Mouse (Mus musculus) CH12.LX (cell line): Measurements from ENCODE around the gene Col4a2. TPM values are rescaled to one million over a fixed set of nuclear protein-coding genes. Genes with fewer than 3 reads are reported as not detected.
A peak's percentile ranks its signal among the peaks of the same experiment; 100 is the strongest.
"Not testable (repeated sequence)": the region's sequence is repeated elsewhere in the genome, so short reads cannot be mapped to it uniquely, and the experiment has no call there.

Experiments
- DNase-seq: peaks from one replicate; pipeline ENCODE4 v3.0.0-alpha.2; 2013; ENCODE audit errors: extremely low read depth
- H3K27ac ChIP-seq: 2 replicates; pipeline ENCODE4 v1.5.1; 2012; ENCODE audit warnings: low read depth, mild to moderate bottlenecking, control low read depth, moderate library complexity; ENCODE audit not compliant: insufficient read depth
- H3K27me3 ChIP-seq: replicated peaks from 2 replicates; pipeline ENCODE3; 2012; ENCODE audit warnings: inconsistent platforms
- H3K36me3 ChIP-seq, 2 experiments: replicated peaks in 1 of 2; 2 replicates each; pipeline versions ENCODE3 to v1.6.1; 2012; ENCODE audit warnings: inconsistent platforms in 1 of 2, low read length in 1 of 2, mild to moderate bottlenecking in 1 of 2, mixed read lengths in 1 of 2, moderate library complexity in 1 of 2; ENCODE audit not compliant: control insufficient read depth in 1 of 2, insufficient read depth in 1 of 2
- H3K4me1 ChIP-seq, 2 experiments: 2 replicates each; pipeline ENCODE4 v1.6.1; 2012; ENCODE audit warnings: inconsistent platforms in 1 of 2, moderate library complexity in 1 of 2; ENCODE audit not compliant: insufficient read depth in 2 of 2, control insufficient read depth in 1 of 2
- H3K4me2 ChIP-seq: 2 replicates; pipeline ENCODE4 v1.6.1; 2012; ENCODE audit warnings: low read depth, mild to moderate bottlenecking, control low read depth; ENCODE audit not compliant: poor library complexity, insufficient read depth, severe bottlenecking
- H3K4me3 ChIP-seq, 3 experiments: fragments of 150-350 bp in 1 of 3; sonication (generic) in 1 of 3; replicated peaks in 1 of 3; 2 replicates each; pipeline versions ENCODE3 to v1.5.1; 2011 to 2012; ENCODE audit warnings: low read depth in 2 of 3, low read length in 2 of 3, mild to moderate bottlenecking in 2 of 3, moderate library complexity in 2 of 3, control low read depth in 1 of 3, improper control_type of control experiment in 1 of 3, inconsistent platforms in 1 of 3, mixed read lengths in 1 of 3; ENCODE audit not compliant: poor library complexity in 1 of 3
- H3K79me2 ChIP-seq: replicated peaks from 2 replicates; pipeline ENCODE4 v1.6.1; 2012; ENCODE audit warnings: mild to moderate bottlenecking, moderate library complexity; ENCODE audit not compliant: control insufficient read depth, poor library complexity, insufficient read depth, severe bottlenecking; ENCODE audit errors: extremely low read depth
- H3K9ac ChIP-seq: 2 replicates; pipeline ENCODE4 v1.6.1; 2012; ENCODE audit warnings: low read depth, mild to moderate bottlenecking, control low read depth, moderate library complexity; ENCODE audit not compliant: insufficient read depth
- H3K9me3 ChIP-seq: replicated peaks from 2 replicates; pipeline ENCODE3; 2012; ENCODE audit warnings: low read length, inconsistent platforms, mixed read lengths
- BHLHE40 ChIP-seq: IDR thresholded peaks from 2 replicates; pipeline ENCODE4 v1.6.1; 2011; ENCODE audit warnings: mild to moderate bottlenecking, low read depth, low read length, improper control_type of control experiment
- CHD1 ChIP-seq: IDR thresholded peaks from 2 replicates; pipeline ENCODE4 v1.6.1; 2012; ENCODE audit warnings: low read depth, low read length, improper control_type of control experiment, inconsistent platforms
- CHD2 ChIP-seq: IDR thresholded peaks from 2 replicates; pipeline ENCODE4 v1.6.1; 2011; ENCODE audit warnings: low read length, improper control_type of control experiment
- CTCF ChIP-seq, 2 experiments: IDR thresholded peaks in 1 of 2; conservative IDR thresholded peaks in 1 of 2; 2 replicates each; pipeline ENCODE4 v1.5.1; 2011 to 2012; ENCODE audit warnings: low read depth in 2 of 2, low read length in 2 of 2, improper control_type of control experiment in 1 of 2, inconsistent platforms in 1 of 2, mild to moderate bottlenecking in 1 of 2, moderate library complexity in 1 of 2
- EP300 ChIP-seq: IDR thresholded peaks from 2 replicates; pipeline ENCODE4 v1.6.1; 2011; ENCODE audit warnings: low read length, improper control_type of control experiment
- GABPA ChIP-seq: IDR thresholded peaks from 2 replicates; pipeline ENCODE4 v1.6.1; 2012; ENCODE audit warnings: low read depth, low read length, improper control_type of control experiment, inconsistent platforms; ENCODE audit not compliant: insufficient replicate concordance
- HCFC1 ChIP-seq: IDR thresholded peaks from 2 replicates; pipeline ENCODE4 v1.6.1; 2012; ENCODE audit warnings: low read depth, mild to moderate bottlenecking, inconsistent platforms, low read length, improper control_type of control experiment
- IRF4 ChIP-seq: IDR thresholded peaks from 2 replicates; pipeline ENCODE4 v1.6.1; 2014; ENCODE audit warnings: low read depth, mild to moderate bottlenecking, inconsistent platforms, low read length, improper control_type of control experiment
- JUN ChIP-seq: IDR thresholded peaks from 2 replicates; pipeline ENCODE4 v1.6.1; 2011; ENCODE audit warnings: low read depth, mild to moderate bottlenecking, low read length, improper control_type of control experiment, moderate library complexity; ENCODE audit not compliant: insufficient read depth
- JUND ChIP-seq: conservative IDR thresholded peaks from 2 replicates; pipeline ENCODE4 v1.6.1; 2011; ENCODE audit warnings: low read depth, low read length, improper control_type of control experiment
- MAFK ChIP-seq: IDR thresholded peaks from 2 replicates; pipeline ENCODE4 v1.6.1; 2011; ENCODE audit warnings: low read length, improper control_type of control experiment; ENCODE audit not compliant: insufficient replicate concordance
- MAX ChIP-seq: IDR thresholded peaks from 2 replicates; pipeline ENCODE4 v1.6.1; 2011; ENCODE audit warnings: low read length, improper control_type of control experiment
- MAZ ChIP-seq: IDR thresholded peaks from 2 replicates; pipeline ENCODE4 v1.6.1; 2012; ENCODE audit warnings: low read depth, mild to moderate bottlenecking, inconsistent platforms, low read length, improper control_type of control experiment, moderate library complexity
- NRF1 ChIP-seq: IDR thresholded peaks from 2 replicates; pipeline ENCODE4 v1.6.1; 2014; ENCODE audit warnings: low read depth, mild to moderate bottlenecking, inconsistent platforms, low read length, improper control_type of control experiment, moderate library complexity
- PAX5 ChIP-seq: IDR thresholded peaks from 2 replicates; pipeline ENCODE4 v1.6.1; 2012; ENCODE audit warnings: low read length, inconsistent platforms, mixed read lengths
- POLR2A ChIP-seq: IDR thresholded peaks from 2 replicates; pipeline ENCODE4 v1.6.1; 2011; ENCODE audit warnings: low read depth, mild to moderate bottlenecking, improper control_type of control experiment, low read length
- RAD21 ChIP-seq: IDR thresholded peaks from 2 replicates; pipeline ENCODE4 v1.6.1; 2011; ENCODE audit warnings: low read depth, mild to moderate bottlenecking, low read length, improper control_type of control experiment, moderate library complexity
- RCOR1 ChIP-seq: conservative IDR thresholded peaks from 2 replicates; pipeline ENCODE4 v1.6.1; 2012; ENCODE audit warnings: low read depth, mild to moderate bottlenecking, inconsistent platforms, low read length, improper control_type of control experiment
- SIN3A ChIP-seq: IDR thresholded peaks from 2 replicates; pipeline ENCODE4 v1.6.1; 2012; ENCODE audit warnings: low read length, improper control_type of control experiment, inconsistent platforms
- TBP ChIP-seq: conservative IDR thresholded peaks from 2 replicates; pipeline ENCODE4 v1.6.1; 2011; ENCODE audit warnings: low read depth, low read length, improper control_type of control experiment
- UBTF ChIP-seq: IDR thresholded peaks from 2 replicates; pipeline ENCODE4 v1.6.1; 2012; ENCODE audit warnings: low read depth, mild to moderate bottlenecking, inconsistent platforms, low read length, improper control_type of control experiment, moderate library complexity
- USF1 ChIP-seq: IDR thresholded peaks from 2 replicates; pipeline ENCODE4 v1.6.1; 2014; ENCODE audit warnings: low read depth, mild to moderate bottlenecking, inconsistent platforms, low read length, improper control_type of control experiment
- USF2 ChIP-seq: conservative IDR thresholded peaks from 2 replicates; pipeline ENCODE4 v1.6.1; 2011; ENCODE audit warnings: low read depth, low read length, improper control_type of control experiment
- ZC3H11A ChIP-seq: IDR thresholded peaks from 2 replicates; pipeline ENCODE4 v1.6.1; 2012; ENCODE audit warnings: low read depth, mild to moderate bottlenecking, inconsistent platforms, low read length, improper control_type of control experiment
- ZKSCAN1 ChIP-seq: IDR thresholded peaks from 2 replicates; pipeline ENCODE4 v1.6.1; 2012; ENCODE audit warnings: low read depth, inconsistent platforms, low read length, improper control_type of control experiment, borderline replicate concordance
- ZNF384 ChIP-seq: IDR thresholded peaks from 2 replicates; pipeline ENCODE4 v1.6.1; 2012; ENCODE audit warnings: low read depth, low read length, improper control_type of control experiment, inconsistent platforms
- dilution Hi-C: fragments of 300-500 bp; cut with MboI; formaldehyde crosslinking; loops from 2 replicates; pipeline ENCODE4 v1.14.3; 2020; ENCODE audit warnings: low sequenced_read_pairs; ENCODE audit not compliant: extremely low pct_unique_long_range_greater_than_20kb, extremely low pct_ligation_motif_present
- in situ Hi-C: fragments of 300-500 bp; cut with MboI; formaldehyde crosslinking; loops from 3 replicates; pipeline ENCODE4 v1.14.3; 2019; ENCODE audit warnings: low sequenced_read_pairs, low pct_ligation_motif_present, low pct_unique_long_range_greater_than_20kb, mixed read lengths
- polyA plus RNA-seq: library from polyadenylated mRNA; unstranded; fragments of >175 nt; gene quantifications from 2 replicates; pipeline ENCODE4 v1.2.1, GENCODE M21; 2012; ENCODE audit warnings: low read depth; ENCODE audit not compliant: insufficient read length
- total RNA-seq, 2 experiments: library from RNA; depleted of rRNA; stranded (reverse); fragments of 300-350 nt in 1 of 2; fragments of >200 nt in 1 of 2; gene quantifications; 2 replicates each; pipeline ENCODE4 v1.2.3; 2012 to 2014

The Col4a2 gene
- total and polyA plus RNA-seq, 3 experiments = 0.04 to 0.07 TPM; not detected in 1

- Histone ChIP-seq H3K4me2 (no peak overlapping the region), H3K36me3 (no peaks in the 10 kb centered on the region), H3K9me3 (no peaks in the 10 kb centered on the region), H3K27ac (no peak overlapping the region), H3K4me1 (peaks cover 7% of the 10 kb centered on the region in 2 experiments)
- DNase-seq = no peak
- dilution Hi-C loops = no loop called here
- no peak for TF ChIP-seq USF1
- TF ChIP-seq BHLHE40 = 0 out of 2 replicates have a peak, but pooled peaks have one; percentile 21
- TF ChIP-seq JUND = peak; percentile 42
- TF ChIP-seq ZNF384 = no peak
- TF ChIP-seq ZC3H11A = no peak
- TF ChIP-seq MAX = no peak
- no peak for TF ChIP-seq UBTF
- no peak for TF ChIP-seq POLR2A
- TF ChIP-seq PAX5 = no peak
- TF ChIP-seq ZKSCAN1 = no peak
- no peak for TF ChIP-seq TBP
- no peak for TF ChIP-seq NRF1
- TF ChIP-seq RCOR1 = no peak
- no peak for TF ChIP-seq SIN3A
- TF ChIP-seq CTCF (conservative IDR thresholded peaks at IDR 0.05 in 1 of 2, IDR thresholded peaks at IDR 0.05 in 1 of 2; ENCODE audit: low read depth in 2 of 2, low read length in 2 of 2) = no peak
- peak; percentile 19; the same call in 1 of the 2 replicates for TF ChIP-seq JUN
- TF ChIP-seq RAD21 = no peak
- no peak for TF ChIP-seq GABPA
- TF ChIP-seq CHD1 = no peak
- no peak for TF ChIP-seq MAZ
- no peak for TF ChIP-seq HCFC1
- TF ChIP-seq EP300 = peak; percentile 59
- peak; percentile 54; the same call in 1 of the 2 replicates for TF ChIP-seq IRF4
- TF ChIP-seq CHD2 = no peak
- TF ChIP-seq MAFK = peak; percentile 43; the same call in 1 of the 2 replicates
- no peak for TF ChIP-seq USF2
- TF ChIP-seq, all 38 proteins: peak for 6
- H3K9ac ChIP-seq = no peak overlapping the region
- H3K4me3 ChIP-seq = no peak overlapping the region
- H3K27me3 ChIP-seq = peaks cover 10% of the 10 kb centered on the region
- H3K79me2 ChIP-seq = no peaks in the 10 kb centered on the region
- in situ Hi-C loops = loop anchor here (5.0 kb wide), 1 partner anchor 35 kb away; no protein-coding TSS in a partner anchor
Measured at GRCm38 (mm10) chr8:11487229-11487628, 174.6 kb downstream of the Col4a2 start.

DNA sequence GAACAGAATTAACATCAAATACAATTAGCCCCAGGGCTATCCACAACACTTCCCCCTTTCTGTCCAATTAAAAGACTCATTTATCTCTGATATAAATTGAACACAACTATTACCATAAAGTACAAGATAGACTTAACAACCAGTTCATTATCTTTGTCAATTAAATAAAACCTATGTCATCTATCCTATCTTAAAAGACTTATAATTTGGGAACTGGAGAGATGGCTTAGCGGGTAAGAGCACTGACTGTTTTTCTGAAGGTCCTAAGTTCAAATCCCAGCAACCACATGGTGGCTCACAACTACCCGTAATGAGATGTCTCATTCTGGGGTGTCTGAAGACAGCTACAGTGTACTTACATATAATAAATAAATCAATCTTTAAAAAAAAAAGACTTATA is 179.7 kb downstream of the Col4a2 start:
- H3K9ac ChIP-seq, H3K27ac ChIP-seq, H3K79me2 ChIP-seq, H3K27me3 ChIP-seq, H3K4me2 ChIP-seq, DNase-seq, dilution Hi-C loops, H3K9me3 ChIP-seq, in situ Hi-C loops, H3K4me3 ChIP-seq, H3K36me3 ChIP-seq: not testable (repeated sequence)
- H3K4me1 ChIP-seq = peaks cover 0 to 11% of the 10 kb centered on the region in 2 experiments; a peak in 3 of 4 replicates
